Mouse (Mus musculus): Measurements from ENCODE around the gene Zfyve28. TPM values are rescaled to one million over a fixed set of nuclear protein-coding genes. Genes with fewer than 3 reads are reported as not detected.
A peak's percentile ranks its signal among the peaks of the same experiment; 100 is the strongest.

Zfyve28 gene
- polyA plus RNA-seq, 1 experiment from 2014 or later: 4.6 TPM

- Histone ChIP-seq H3K4me3 (replicated peaks; ENCODE audit: low read length) (no peak overlapping the region), H3K27ac (no peak overlapping the region), H3K4me1 (replicated peaks; ENCODE audit: control insufficient read depth, insufficient read depth, low read length) (no peaks in the 10 kb centered on the region), H3K4me2 (replicated peaks) (no peak overlapping the region), H3K27me3 (ENCODE audit: control insufficient read depth, insufficient read depth, low read length) (no peaks in the 10 kb centered on the region), H3K36me3 (replicated peaks; ENCODE audit: control insufficient read depth, insufficient read depth) (no peaks in the 10 kb centered on the region), H3K9ac (no peak overlapping the region), H3K9me3 (ENCODE audit: control insufficient read depth, low read length) (no peaks in the 10 kb centered on the region)
- WGBS: 81% methylated on average over 4 of the region's 4 CpGs
- DNase-seq (ENCODE audit: low spot score): no peak
- no peak for ATAC-seq (ENCODE audit: low FRiP score)
Measured at GRCm38 (mm10) chr5:34266065-34266464, 22.2 kb downstream of the Zfyve28 start.

- H3K27me3 ChIP-seq (ENCODE audit: control insufficient read depth, insufficient read depth, low read length): no peaks in the 10 kb centered on the region
- no peak overlapping the region for H3K9ac ChIP-seq
- DNase-seq (ENCODE audit: low spot score): no peak
- H3K9me3 ChIP-seq (ENCODE audit: control insufficient read depth, low read length): no peaks in the 10 kb centered on the region
- no peak for ATAC-seq (ENCODE audit: low FRiP score)
- WGBS: 60% methylated on average over 3 of the region's 3 CpGs
- H3K4me1 ChIP-seq (replicated peaks; ENCODE audit: control insufficient read depth, insufficient read depth, low read length): no peaks in the 10 kb centered on the region
- H3K4me3 ChIP-seq (replicated peaks; ENCODE audit: low read length): no peak overlapping the region
- no peak overlapping the region for H3K27ac ChIP-seq
- no peaks in the 10 kb centered on the region for H3K36me3 ChIP-seq (replicated peaks; ENCODE audit: control insufficient read depth, insufficient read depth)
- no peak overlapping the region for H3K4me2 ChIP-seq (replicated peaks)
Measured at GRCm38 (mm10) chr5:34259172-34259816, 29.0 kb downstream of the Zfyve28 start.

- Histone ChIP-seq H3K27me3 (ENCODE audit: control insufficient read depth, insufficient read depth, low read length) (no peaks in the 10 kb centered on the region), H3K9me3 (ENCODE audit: control insufficient read depth, low read length) (no peaks in the 10 kb centered on the region), H3K36me3 (replicated peaks; ENCODE audit: control insufficient read depth, insufficient read depth) (no peaks in the 10 kb centered on the region), H3K27ac (no peak overlapping the region), H3K9ac (no peak overlapping the region), H3K4me1 (replicated peaks; ENCODE audit: control insufficient read depth, insufficient read depth, low read length) (peaks cover 23% of the 10 kb centered on the region), H3K4me3 (replicated peaks; ENCODE audit: low read length) (no peak overlapping the region), H3K4me2 (replicated peaks) (no peak overlapping the region)
- DNase-seq (ENCODE audit: low spot score) (no peak), ATAC-seq (ENCODE audit: low FRiP score) (no peak)
- 92% methylated on average over 3 of the region's 3 CpGs for WGBS
Measured at GRCm38 (mm10) chr5:34255189-34255588, 33.1 kb downstream of the Zfyve28 start.

- Histone ChIP-seq H3K27ac (no peak overlapping the region), H3K36me3 (replicated peaks; ENCODE audit: control insufficient read depth, insufficient read depth) (no peaks in the 10 kb centered on the region), H3K9me3 (ENCODE audit: control insufficient read depth, low read length) (no peaks in the 10 kb centered on the region), H3K4me3 (replicated peaks; ENCODE audit: low read length) (no peak overlapping the region), H3K4me2 (replicated peaks) (no peak overlapping the region), H3K4me1 (replicated peaks; ENCODE audit: control insufficient read depth, insufficient read depth, low read length) (peaks cover 28% of the 10 kb centered on the region), H3K27me3 (ENCODE audit: control insufficient read depth, insufficient read depth, low read length) (no peaks in the 10 kb centered on the region), H3K9ac (no peak overlapping the region)
- 80% methylated on average over 8 of the region's 8 CpGs for WGBS
- no peak for DNase-seq (ENCODE audit: low spot score)
- no peak for ATAC-seq (ENCODE audit: low FRiP score)
Measured at GRCm38 (mm10) chr5:34254309-34254708, 33.9 kb downstream of the Zfyve28 start.

GRCm38 (mm10) chr5:34252967-34253519 is 35.2 kb downstream of the Zfyve28 start:
- no peaks in the 10 kb centered on the region for H3K9me3 ChIP-seq (ENCODE audit: control insufficient read depth, low read length)
- DNase-seq (ENCODE audit: low spot score): no peak
- ATAC-seq (ENCODE audit: low FRiP score): no peak
- H3K36me3 ChIP-seq (replicated peaks; ENCODE audit: control insufficient read depth, insufficient read depth): no peaks in the 10 kb centered on the region
- no peaks in the 10 kb centered on the region for H3K27me3 ChIP-seq (ENCODE audit: control insufficient read depth, insufficient read depth, low read length)
- WGBS: 45% methylated on average over 4 of the region's 4 CpGs
- peak overlapping the region; percentile 68 for H3K27ac ChIP-seq
- peaks cover 28% of the 10 kb centered on the region for H3K4me1 ChIP-seq (replicated peaks; ENCODE audit: control insufficient read depth, insufficient read depth, low read length)
- no peak overlapping the region for H3K9ac ChIP-seq
- H3K4me3 ChIP-seq (replicated peaks; ENCODE audit: low read length): no peak overlapping the region
- H3K4me2 ChIP-seq (replicated peaks): no peak overlapping the region

- 37% methylated on average over 4 of the region's 4 CpGs for WGBS
- peak; percentile 80 for DNase-seq (ENCODE audit: low spot score)
- no peak overlapping the region for H3K4me2 ChIP-seq (replicated peaks)
- no peaks in the 10 kb centered on the region for H3K36me3 ChIP-seq (replicated peaks; ENCODE audit: control insufficient read depth, insufficient read depth)
- peaks cover 28% of the 10 kb centered on the region for H3K4me1 ChIP-seq (replicated peaks; ENCODE audit: control insufficient read depth, insufficient read depth, low read length)
- H3K27me3 ChIP-seq (ENCODE audit: control insufficient read depth, insufficient read depth, low read length): no peaks in the 10 kb centered on the region
- no peaks in the 10 kb centered on the region for H3K9me3 ChIP-seq (ENCODE audit: control insufficient read depth, low read length)
- H3K9ac ChIP-seq: no peak overlapping the region
- ATAC-seq (ENCODE audit: low FRiP score): peak; percentile 63; the same call in 1 of the 2 replicates
- H3K27ac ChIP-seq: peak overlapping the region; percentile 68
- H3K4me3 ChIP-seq (replicated peaks; ENCODE audit: low read length): no peak overlapping the region
Measured at GRCm38 (mm10) chr5:34252307-34252966, 35.8 kb downstream of the Zfyve28 start.

- Histone ChIP-seq H3K4me3 (replicated peaks; ENCODE audit: low read length) (no peak overlapping the region), H3K4me2 (replicated peaks) (no peak overlapping the region), H3K27ac (peak overlapping the region; percentile 68), H3K9me3 (ENCODE audit: control insufficient read depth, low read length) (no peaks in the 10 kb centered on the region), H3K27me3 (ENCODE audit: control insufficient read depth, insufficient read depth, low read length) (no peaks in the 10 kb centered on the region), H3K4me1 (replicated peaks; ENCODE audit: control insufficient read depth, insufficient read depth, low read length) (peaks cover 28% of the 10 kb centered on the region), H3K9ac (no peak overlapping the region), H3K36me3 (replicated peaks; ENCODE audit: control insufficient read depth, insufficient read depth) (no peaks in the 10 kb centered on the region)
- ATAC-seq (ENCODE audit: low FRiP score) (no peak), DNase-seq (ENCODE audit: low spot score) (no peak)
- WGBS: 33% methylated on average over 4 of the region's 4 CpGs
Measured at GRCm38 (mm10) chr5:34251794-34252193, 36.5 kb downstream of the Zfyve28 start.

GRCm38 (mm10) chr5:34250090-34250489 is 38.2 kb downstream of the Zfyve28 start:
- Histone ChIP-seq H3K27ac (no peak overlapping the region), H3K4me3 (replicated peaks; ENCODE audit: low read length) (no peak overlapping the region), H3K9me3 (ENCODE audit: control insufficient read depth, low read length) (no peaks in the 10 kb centered on the region), H3K27me3 (ENCODE audit: control insufficient read depth, insufficient read depth, low read length) (no peaks in the 10 kb centered on the region), H3K36me3 (replicated peaks; ENCODE audit: control insufficient read depth, insufficient read depth) (no peaks in the 10 kb centered on the region), H3K4me1 (replicated peaks; ENCODE audit: control insufficient read depth, insufficient read depth, low read length) (peaks cover 28% of the 10 kb centered on the region), H3K9ac (no peak overlapping the region), H3K4me2 (replicated peaks) (no peak overlapping the region)
- 73% methylated on average over 3 of the region's 3 CpGs for WGBS
- ATAC-seq (ENCODE audit: low FRiP score) (no peak), DNase-seq (ENCODE audit: low spot score) (no peak)

GRCm38 (mm10) chr5:34249132-34249531 is 39.1 kb downstream of the Zfyve28 start:
- H3K4me2 ChIP-seq (replicated peaks): no peak overlapping the region
- no peaks in the 10 kb centered on the region for H3K36me3 ChIP-seq (replicated peaks; ENCODE audit: control insufficient read depth, insufficient read depth)
- WGBS: 88% methylated on average over 4 of the region's 4 CpGs
- H3K4me1 ChIP-seq (replicated peaks; ENCODE audit: control insufficient read depth, insufficient read depth, low read length): peaks cover 28% of the 10 kb centered on the region
- DNase-seq (ENCODE audit: low spot score) (no peak), ATAC-seq (ENCODE audit: low FRiP score) (no peak)
- H3K4me3 ChIP-seq (replicated peaks; ENCODE audit: low read length): no peak overlapping the region
- H3K9ac ChIP-seq: no peak overlapping the region
- no peak overlapping the region for H3K27ac ChIP-seq
- no peaks in the 10 kb centered on the region for H3K9me3 ChIP-seq (ENCODE audit: control insufficient read depth, low read length)
- no peaks in the 10 kb centered on the region for H3K27me3 ChIP-seq (ENCODE audit: control insufficient read depth, insufficient read depth, low read length)
